Mouse (Mus musculus) megakaryocyte progenitor cell, adult 5-6 weeks (primary cell): ENCODE results near the gene Tceal5. TPM values are rescaled to one million over a fixed set of nuclear protein-coding genes. Genes with fewer than 3 reads are reported as not detected.

ENCODE experiments used
- ATAC-seq: replicated peaks from 2 replicates; pipeline ENCODE4 v1.8.0; 2016; ENCODE audit warnings: mild to moderate bottlenecking, moderate TSS enrichment, inconsistent platforms; ENCODE audit not compliant: poor library complexity
- total RNA-seq, 2 experiments: library from RNA; stranded (forward) in 1 of 2; stranded (reverse) in 1 of 2; fragments of 157-497, 149-512 nt in 1 of 2; fragments of 200-1000 nt in 1 of 2; gene quantifications; 2 replicates each; pipeline versions ENCODE4 v1.2.3 to v1.2.4; 2015 to 2017

Tceal5 gene
- 0.27 and 0.64 TPM in 2 replicates for total RNA-seq (2015)
- total RNA-seq (2017) = 1.00 TPM in 1 of 2 replicates, not detected in the other

DNA sequence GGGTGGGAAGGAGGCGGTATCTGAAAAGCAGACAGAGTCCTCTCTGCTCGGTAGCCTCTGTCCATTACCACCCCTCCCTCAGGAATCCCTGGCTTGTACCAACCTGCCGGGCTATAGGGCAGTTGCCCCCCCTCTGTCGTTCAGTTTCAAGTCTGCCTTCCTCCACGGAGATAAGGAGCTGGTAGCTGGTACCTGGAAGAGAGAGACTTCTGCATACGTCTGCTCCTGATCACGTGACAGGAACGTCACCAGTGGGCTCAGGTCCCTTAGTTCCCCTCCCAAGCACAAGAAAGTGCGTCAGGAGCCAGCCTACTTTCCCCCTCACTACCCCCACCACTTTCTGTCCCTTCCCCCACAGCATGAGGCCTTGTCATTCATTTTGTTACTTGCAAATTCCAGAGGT lies at the start of gene Tceal5:
Gene Tceal5 (minus strand): TSS at position 213 of the 403 bp plus-strand sequence.
- ATAC-seq = peak; percentile 69

DNA sequence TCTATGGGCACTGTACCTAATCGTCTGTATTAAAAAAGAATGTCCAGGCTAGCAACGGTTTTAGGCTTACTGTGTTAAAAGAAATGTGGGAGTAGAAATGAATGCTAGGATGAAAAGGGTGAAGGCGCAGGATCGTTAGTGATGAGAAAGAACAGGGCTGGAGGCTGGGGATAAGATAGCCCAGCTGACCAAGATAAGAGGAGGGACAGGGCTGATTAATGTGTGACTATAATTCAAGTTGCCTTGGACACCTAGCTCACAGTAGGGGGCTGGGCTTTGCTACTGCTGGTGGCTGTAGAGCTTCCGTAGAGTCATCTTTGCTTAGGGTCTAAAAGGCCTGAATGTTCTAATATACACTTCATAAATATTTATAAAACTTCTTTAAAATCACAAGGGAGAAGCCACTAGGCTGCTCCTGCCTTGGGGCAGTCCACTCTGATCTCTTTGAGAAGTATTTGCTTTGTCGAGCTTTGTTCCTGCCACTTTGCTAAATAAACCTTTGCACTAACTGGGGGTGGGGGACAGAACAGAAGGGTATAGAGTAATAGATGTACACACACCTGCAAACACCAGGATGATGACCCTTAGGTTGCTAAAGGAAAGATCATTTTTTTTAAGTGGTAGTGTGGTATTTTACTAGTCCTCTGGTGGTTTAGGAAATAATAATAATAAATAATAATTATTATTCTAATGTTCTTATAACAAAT lies 48.5 kb upstream of the Tceal5 start:
- ATAC-seq = peak; percentile 71; the same call in 1 of the 2 replicates

DNA sequence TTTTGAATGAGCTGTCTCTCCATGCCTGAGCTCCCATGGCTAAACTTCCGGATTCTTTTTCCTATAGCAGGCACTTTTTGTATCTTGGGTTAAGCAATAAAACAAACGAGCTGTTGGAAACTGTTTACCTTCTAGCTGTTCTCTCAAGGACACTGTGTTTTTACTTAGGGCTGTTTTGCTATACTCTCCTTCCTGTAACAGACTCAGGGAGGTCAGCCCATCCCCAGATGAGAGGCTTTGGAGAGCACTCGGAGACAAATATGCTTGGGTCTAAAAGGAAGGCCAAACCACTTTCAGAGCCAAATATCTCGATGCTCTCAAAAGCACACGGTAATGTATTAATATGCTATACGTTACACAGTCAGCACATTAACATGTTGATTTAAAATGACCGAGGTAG lies 46.0 kb upstream of the Tceal5 start:
- ATAC-seq = no peak

DNA sequence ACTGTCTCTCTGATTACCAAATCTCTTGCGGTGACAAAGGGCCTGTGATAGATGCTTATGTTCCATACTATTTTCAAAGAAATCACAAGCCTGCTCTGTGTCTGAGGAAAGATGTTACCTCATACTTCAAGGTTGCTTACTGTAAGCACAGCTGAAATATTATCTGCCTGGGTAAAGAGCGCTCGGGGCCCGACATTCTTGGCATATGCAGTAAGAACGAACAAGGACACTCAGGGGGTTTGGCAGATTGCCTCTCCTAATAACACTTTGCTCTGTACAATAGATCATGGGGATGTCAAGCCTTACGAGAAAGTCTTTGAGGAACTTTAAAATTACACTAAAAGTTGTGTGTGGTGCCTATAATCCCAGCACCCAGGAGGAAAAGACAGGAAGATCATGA lies 45.1 kb upstream of the Tceal5 start:
- no peak for ATAC-seq

DNA sequence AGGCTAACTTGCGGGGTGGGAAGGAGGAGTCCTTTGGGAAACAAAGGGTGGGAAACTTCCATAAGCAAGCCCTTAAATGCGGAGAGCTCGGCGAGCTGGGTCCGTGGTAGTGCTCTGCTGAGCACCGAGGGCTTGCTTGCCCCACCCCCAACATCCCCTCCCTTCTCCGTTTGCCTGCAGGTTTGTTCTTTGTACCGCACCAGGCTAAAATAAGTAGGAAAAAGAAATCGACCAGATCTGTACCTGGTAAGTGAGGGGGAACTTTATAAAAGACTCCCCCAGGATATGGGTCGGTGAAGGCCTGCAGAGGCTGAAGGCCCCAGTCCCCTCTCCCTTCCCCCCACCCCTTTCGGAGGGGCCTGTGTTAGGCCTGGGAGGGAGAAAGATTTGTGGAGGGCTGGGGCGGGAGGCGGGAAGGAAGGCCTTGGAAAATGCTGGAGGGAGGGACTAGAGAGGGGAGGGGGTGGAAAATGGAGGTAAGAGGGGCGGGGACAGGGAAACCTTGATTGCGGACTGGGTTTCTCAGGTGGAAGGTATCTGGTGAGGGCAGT lies 41.9 kb upstream of the Tceal5 start:
- ATAC-seq = no peak

DNA sequence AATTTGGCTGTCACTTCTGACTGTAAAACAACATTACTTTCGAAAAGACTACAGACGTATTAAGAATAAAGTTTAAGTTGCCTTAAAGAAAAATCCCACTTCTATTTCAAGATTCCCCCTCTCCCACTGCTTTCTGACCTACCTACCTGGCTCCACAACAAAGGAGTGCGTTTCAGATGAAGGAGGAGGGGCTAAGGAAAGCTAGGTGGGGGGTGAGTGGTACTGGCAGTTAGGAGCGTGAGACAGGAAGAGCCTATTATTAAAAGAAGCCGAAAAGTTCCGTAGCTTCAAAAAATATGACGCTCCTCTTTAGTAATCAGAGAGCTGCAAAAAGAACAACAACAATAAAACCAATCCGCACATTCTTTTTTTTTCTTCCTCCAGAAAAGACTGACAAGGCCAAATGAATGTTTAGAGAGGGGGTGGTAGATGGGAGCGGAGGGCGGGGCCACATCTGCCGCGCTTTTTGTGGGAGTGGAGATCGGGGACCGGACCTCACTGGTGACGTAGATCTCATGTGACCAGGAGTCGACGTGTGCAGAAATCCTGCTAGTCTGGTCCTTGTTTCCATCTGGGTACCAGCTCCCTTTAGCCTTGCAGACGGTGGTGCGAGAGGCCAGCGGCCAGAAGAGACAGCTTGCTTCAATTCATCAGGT lies 41.0 kb upstream of the Tceal5 start, which contains the start of gene Tceal9:
Gene Tceal9 (plus strand): TSS at position 506 of the 656 bp plus-strand sequence.
- ATAC-seq = peak; percentile 98

DNA sequence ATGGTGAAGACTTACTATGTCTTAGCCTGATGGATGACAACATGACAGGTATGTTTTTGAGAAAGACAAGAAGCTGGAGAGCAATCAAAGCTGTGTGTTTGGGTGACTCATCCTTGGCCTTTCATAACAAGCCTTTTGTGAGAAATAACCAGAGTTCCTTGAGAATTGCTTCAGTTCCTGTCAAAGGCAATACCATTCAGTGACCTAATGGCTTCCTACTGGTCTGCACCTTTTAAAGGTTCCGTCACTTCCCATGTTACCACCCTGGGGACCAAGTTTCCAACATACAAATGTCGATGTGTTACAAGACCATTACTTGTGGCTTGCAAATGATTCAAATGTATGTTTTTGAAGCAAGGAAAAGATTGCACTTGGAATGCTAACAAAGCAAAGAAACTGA lies 39.5 kb upstream of the Tceal5 start:
- ATAC-seq = peak; percentile 27

DNA sequence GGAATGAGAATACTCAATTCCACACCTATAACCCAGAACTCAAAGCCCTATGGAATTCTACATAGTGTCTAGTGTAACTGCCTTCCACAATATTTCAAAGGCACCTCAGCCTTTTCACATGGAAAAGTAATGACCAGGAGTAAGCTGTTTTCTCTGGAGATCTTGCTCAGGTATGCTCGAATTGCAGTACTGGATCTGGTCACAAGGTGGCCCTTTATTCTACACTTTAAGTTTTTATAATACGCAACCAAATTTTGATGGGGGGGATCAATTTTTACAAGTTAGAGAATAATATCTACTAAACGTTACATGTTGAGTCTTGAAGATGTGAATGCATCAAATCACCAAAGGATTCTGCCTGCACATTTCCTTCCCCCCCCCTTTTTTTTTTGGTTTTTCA lies 34.4 kb upstream of the Tceal5 start:
- ATAC-seq = peak; percentile 70

DNA sequence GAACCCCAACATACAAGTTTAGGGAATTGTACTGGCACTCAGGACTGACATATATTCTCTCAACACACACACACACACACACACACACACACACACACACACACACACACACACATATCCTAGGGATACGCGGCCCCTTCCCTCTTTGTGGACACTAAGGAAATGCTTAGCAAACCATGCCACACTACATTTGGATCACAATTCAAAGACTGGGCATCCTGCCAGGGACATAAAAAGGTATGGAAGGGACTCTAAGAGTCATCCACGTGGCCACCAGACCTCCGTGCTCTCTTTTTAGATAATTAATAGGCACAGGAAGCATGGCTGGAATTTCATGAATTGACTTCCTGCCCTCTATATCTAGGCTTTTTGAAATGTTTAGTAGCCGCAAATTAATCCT lies 24.1 kb upstream of the Tceal5 start:
- no peak for ATAC-seq

DNA sequence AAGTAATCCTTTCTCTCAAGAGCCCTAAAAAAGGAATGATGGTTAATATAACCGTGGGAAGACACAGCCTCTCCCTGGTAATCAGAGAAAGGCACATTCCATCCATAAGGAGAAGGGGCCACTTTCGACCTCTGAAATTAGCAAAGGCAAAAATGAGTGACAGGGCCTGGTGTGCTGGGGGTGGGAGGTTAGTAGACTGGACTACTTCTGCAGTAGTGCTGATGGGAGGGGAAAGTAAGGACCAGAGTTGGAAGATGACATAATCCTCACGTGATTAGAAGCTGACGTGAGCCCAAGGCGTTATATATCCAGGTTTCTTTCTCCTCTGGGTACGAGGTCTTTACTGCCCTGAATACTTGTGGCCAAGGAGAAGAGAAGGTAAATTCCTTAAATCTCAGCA lies 20.0 kb upstream of the Tceal5 start:
- ATAC-seq = no peak

DNA sequence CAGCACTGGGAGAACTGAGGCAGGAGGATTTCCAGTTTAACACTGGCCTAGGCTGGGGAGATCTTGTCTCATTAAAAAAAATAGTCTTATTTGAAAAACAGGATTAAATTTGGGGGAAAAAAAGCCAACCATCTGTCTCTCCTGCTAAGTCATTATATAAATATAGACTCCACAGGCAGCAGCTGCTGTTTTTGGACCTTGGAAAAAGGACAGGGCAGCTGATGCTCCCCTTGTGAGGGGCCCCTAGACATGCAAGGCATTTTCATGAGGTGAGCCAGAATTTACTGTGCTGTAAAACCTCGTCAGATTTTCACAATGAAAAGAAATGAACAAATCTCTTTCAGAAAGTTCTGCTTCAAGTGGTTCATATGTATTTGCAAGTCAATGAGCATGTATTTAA lies 12.6 kb upstream of the Tceal5 start:
- no peak for ATAC-seq

DNA sequence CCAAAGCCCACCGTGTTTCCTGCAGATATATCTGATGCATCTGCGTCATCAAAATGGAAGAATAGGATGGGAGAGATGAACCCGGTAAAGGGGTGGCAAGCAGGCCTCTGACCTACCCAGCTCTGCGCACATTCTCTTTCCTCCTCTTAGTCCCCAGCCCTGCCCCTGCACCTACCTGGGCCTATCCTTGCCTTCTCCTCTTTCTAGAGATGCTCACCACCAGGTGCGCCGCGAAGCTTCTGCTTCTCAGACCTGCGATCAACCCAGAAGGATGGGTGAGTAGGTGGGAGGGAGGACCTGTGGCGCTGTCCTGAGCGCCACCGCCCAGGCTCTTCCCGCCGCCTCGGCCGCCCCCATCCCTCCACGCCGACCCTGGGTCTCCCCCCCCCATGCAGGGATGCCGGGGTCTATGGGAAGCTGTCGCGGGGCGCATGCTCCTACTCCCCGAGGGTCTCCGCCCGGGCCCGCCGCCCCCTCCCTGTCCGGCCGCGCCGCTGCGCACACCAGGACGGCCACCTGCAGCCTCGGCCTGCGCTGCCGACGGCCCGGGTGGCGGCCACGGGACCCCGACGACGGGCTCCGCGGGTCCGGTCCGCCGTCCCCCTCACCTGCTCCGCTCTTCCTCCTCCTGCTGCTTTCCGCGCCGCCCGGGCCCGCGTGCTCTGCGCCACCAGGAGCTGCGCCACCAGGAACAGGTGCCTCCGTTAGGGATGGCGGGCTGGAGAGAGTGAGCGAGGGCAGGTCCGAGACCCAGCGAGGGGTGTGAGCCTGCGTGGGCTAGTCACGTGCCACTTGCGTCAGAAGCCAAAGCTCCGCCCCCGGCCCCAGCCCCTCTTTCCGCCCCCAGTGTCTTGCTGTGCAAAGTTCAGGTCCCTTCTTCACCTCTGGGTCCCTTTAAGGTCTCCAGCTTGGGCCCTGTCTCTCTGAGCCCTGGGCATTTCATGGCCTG lies 11.3 kb upstream of the Tceal5 start, which contains the start of the genes Tceal7 and Bex1:
Gene Tceal7 (plus strand): TSS at position 51 of the 949 bp plus-strand sequence.
Gene Bex1 (minus strand): TSS at position 785 of the 949 bp plus-strand sequence.
- peak; percentile 73 for ATAC-seq

DNA sequence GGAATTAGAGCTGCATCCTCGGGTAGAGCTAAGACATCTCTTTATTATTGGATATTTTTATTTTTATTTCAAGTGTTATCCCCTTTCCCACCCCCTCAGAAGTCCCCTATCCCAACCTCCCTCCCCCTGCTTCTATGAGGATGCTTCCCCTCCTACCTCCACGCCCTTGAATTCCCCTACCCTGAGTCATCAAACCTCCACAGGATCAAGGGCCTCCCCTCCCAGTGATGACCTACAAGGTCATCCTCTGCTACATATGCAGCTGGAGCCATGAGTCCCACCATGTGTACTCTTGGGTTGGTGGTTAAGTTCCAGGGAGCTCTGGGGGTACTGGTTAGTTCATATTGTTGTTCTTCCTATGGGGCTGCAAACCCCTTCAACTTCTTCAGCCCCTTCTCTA lies 9.7 kb upstream of the Tceal5 start:
- no peak for ATAC-seq

DNA sequence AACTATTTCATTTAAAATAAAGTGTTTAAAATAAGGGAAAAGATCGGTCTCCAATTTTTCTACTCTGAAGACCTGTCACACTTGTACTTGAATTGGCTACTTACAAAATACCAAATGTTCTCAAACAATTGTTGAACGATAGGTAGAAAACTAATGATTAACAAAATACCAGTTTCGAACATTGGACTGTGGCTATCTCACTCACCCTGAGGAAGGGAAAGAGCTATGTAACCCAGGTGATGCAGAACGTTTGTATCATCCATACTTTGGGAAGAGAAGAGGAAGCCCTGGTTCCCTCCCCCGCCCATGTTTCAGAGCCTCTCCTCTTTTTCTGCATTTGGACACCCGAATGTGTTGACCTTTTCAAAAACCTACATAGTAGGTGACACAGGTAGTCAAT lies 730 bp upstream of the Tceal5 start:
- no peak for ATAC-seq

DNA sequence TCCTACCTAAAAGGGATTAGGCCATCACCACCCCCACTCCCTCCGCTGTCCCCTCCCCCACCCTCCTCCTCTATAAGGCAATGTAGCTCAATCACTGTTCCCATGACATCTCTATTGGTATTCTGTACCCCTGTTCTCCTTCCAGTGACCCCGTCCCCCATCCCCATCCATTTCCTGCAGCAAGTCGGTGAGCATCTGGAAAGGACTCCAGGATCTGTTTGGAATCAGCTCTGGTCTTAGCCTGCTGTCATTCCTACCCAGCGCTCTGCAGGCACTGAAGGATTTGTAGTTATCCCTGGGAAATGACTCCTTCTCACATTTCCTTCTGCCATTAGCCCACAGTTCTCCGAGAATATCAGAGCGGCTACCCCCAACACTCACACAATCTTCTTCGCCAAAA lies 419 bp downstream of the Tceal5 start:
- no peak for ATAC-seq

DNA sequence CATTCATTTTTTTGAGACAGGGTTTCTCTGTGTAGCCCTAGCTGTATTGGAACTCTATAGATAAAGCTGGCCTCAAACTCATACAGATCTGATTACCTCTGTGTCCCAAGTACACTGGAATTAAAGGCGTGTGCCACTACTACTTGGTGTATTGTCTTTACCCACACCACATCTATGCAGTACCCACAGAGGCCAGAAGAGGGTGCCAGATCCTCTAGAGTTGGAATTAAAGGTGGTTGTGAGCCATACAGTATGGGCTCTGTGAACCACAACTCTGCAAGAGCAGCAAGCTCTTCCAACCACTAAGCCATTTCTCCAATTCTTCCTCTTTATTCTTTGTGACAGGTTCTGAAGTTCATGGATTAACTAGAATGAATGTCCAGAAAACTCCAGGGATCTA lies 6.8 kb downstream of the Tceal5 start:
- peak; percentile 95 for ATAC-seq

DNA sequence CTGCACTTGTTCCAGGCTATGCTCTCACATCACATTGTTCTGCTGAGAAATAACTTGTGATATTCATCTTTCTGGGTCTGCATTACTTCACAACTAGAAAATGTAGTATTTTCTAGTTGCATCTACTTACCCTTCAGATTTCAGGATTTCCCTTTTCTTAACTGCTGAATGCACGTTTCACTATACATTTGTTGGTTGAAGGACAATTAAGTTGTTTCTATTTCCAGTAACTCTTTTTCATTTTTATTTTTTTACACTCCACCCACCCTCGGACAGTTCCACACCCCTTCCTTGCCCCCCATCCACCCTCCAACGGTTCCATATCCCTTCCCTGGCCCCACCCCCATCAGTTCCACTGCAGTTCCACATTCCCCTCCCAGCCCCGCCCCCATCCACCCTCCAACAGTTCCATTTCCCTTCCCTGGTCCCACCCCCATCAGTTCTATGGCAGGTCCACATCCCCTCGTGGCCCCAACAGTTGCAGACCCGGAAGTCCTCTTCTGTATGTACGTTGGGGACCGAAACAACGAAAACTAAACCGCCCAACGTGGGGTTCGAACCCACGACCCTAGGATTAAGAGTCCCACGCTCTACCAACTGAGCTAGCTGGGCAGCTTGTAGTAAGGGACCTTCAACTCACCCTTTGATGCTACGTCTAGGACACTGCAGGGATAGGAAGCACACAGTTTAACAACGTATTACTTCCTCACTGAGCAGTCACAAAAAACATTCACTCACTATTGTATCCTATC lies 8.3 kb downstream of the Tceal5 start:
- no peak for ATAC-seq

DNA sequence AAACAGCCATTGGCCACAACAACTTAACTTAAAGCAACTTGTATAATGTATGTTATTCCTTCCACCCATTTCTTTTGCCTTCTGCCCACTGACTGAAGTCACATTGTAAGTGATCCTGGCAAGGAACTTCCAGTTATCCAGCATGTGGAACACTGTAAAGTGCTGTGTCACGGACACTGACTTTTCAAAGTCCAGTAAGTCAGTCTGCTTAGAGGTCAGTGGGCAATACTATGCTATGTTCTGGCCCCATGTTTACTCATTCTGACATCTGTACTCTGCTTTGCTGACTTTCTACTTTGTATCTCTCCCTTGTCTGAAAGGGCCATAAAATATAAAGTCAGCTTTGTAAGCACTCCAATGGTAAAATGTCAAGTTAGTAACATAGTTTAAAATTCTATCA lies 20.6 kb downstream of the Tceal5 start:
- no peak for ATAC-seq

DNA sequence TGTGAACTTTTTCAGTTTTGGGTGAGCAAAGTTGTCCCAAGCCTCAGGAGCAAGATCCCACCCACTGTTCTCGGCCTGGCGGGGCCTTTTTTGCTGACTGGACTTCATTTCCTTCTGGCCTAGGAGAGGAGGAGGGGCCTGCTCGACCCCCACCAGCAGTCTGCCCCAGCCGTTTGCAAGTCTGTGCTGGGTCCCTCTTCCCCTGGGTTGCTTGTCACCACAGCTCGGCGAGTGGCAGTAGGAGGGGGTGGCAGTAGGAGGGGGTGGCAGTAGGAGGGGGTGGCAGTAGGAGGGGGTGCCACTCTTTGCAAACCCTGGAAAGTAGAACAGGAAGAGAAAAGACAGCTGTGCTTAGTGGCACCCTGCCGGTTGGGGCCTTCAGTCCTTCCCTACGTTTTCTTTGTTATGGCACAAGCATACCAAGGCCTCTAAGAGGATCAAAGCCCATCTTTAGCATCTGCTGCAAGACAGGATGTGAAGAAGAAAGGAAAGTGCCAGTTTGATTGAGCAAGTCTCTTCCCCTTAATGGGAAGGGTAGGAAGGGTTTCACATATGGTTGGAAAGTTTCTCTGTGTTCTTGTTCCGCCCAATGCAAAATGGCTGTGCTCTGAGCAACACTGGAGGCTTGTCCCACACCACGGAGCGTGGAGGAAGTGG lies 22.7 kb downstream of the Tceal5 start:
- peak; percentile 88 for ATAC-seq

DNA sequence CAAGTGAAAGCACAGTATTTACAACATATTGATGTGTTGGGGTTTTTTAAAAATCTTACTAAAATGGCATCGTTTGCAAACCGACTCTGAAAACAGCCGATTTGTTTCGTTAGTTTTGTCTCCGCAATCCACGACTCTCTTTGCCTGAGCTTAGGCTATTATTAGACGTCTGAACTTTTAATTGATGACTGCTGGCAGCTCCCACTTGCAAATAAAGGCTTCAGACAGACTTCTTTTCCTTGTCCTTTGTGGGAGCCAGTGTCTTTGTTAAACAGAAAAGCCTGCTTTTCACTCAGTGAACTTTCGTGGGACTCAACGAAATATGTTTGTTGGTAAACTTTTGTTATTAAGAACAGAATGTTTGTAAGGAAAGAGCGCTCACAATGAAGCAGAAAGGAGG lies 30.9 kb downstream of the Tceal5 start:
- ATAC-seq = no peak
